Mouse (Mus musculus): ENCODE data around the gene Cadps2. TPM values are rescaled to one million over a fixed set of nuclear protein-coding genes. Genes with fewer than 3 reads are reported as not detected.

Cadps2 gene
- polyA plus RNA-seq, 2 experiments, result 0.05 to 0.07 TPM

DNA sequence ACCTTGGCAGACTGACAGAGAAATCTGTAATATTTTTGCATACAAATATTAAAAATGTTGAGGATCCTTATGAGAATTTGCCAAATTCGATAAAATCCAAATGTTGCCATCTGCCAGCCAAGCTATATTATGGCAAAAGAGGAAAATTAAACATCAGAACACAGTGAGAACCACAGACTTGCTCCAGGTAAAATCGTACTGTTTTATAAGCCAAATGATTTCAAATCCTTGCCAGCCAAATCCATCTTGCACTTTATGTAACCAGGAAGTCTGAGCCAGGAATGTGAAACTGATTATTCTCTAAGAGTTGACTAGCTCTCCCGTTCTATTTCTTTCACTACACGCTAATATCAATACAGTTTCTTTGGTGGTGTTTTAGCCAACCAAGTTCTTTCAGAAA, 269.5 kb downstream of the Cadps2 start:
- DNase-seq (ENCODE audit: low read depth in 3 of 3, low spot score in 3 of 3) (no peak), ATAC-seq (ENCODE audit: insufficient read depth) (no peak)
- H3K4me3 ChIP-seq (ENCODE audit: insufficient read depth in 1 of 2, low read depth in 2 of 2, low read length in 2 of 2), result no peak overlapping the region
- H3K4me2 ChIP-seq (ENCODE audit: low read depth), result no peak overlapping the region
- no peaks in the 10 kb centered on the region for H3K27me3 ChIP-seq (ENCODE audit: control insufficient read depth, insufficient read depth, low read length)
- no peaks in the 10 kb centered on the region for H3K9me3 ChIP-seq (ENCODE audit: control insufficient read depth, low read length)
- TF ChIP-seq EP300 (IDR thresholded peaks at IDR 0.05; ENCODE audit: low read depth) (no peak), CTCF (IDR thresholded peaks at IDR 0.05; ENCODE audit: low read depth) (no peak)
- no peaks in the 10 kb centered on the region for H3K4me1 ChIP-seq (replicated peaks; ENCODE audit: control insufficient read depth in 2 of 2, insufficient read depth in 2 of 2, low read length in 1 of 2)
- no peak overlapping the region for H3K9ac ChIP-seq (replicated peaks)
- no peaks in the 10 kb centered on the region for H3K36me3 ChIP-seq (replicated peaks; ENCODE audit: control insufficient read depth, insufficient read depth, low read depth)
- WGBS (ENCODE audit: insufficient replicate concordance), result 56% methylated on average over 4 of the region's 4 CpGs
- H3K27ac ChIP-seq, result no peak overlapping the region

DNA sequence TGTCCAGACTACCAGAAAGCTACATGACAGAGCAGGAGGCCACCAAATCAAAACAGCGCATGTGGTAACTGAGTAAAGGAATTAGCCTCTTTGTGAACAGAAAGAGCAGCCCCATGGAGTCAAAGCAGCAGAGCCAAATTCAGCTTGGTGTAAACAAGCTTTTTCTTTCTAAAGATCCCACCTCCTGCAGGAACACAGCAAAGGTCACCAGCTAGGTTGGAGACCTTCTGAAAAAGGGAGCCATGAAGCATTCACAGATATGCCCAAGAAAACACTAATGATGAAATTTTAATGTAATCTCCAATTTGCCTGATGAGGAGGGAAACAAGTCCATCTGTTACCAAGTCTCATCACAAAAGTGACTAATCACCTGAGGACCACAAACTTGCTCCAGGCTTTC, 270.5 kb downstream of the Cadps2 start:
- Histone ChIP-seq H3K9ac (replicated peaks) (no peak overlapping the region), H3K4me1 (replicated peaks; ENCODE audit: control insufficient read depth in 2 of 2, insufficient read depth in 2 of 2, low read length in 1 of 2) (no peaks in the 10 kb centered on the region), H3K36me3 (replicated peaks; ENCODE audit: control insufficient read depth, insufficient read depth, low read depth) (no peaks in the 10 kb centered on the region), H3K9me3 (ENCODE audit: control insufficient read depth, low read length) (no peaks in the 10 kb centered on the region), H3K27ac (no peak overlapping the region), H3K4me3 (ENCODE audit: insufficient read depth in 1 of 2, low read depth in 2 of 2, low read length in 2 of 2) (no peak overlapping the region), H3K4me2 (ENCODE audit: low read depth) (no peak overlapping the region), H3K27me3 (ENCODE audit: control insufficient read depth, insufficient read depth, low read length) (no peaks in the 10 kb centered on the region)
- TF ChIP-seq CTCF (IDR thresholded peaks at IDR 0.05; ENCODE audit: low read depth) (no peak), EP300 (IDR thresholded peaks at IDR 0.05; ENCODE audit: low read depth) (no peak)
- no peak for ATAC-seq (ENCODE audit: insufficient read depth)
- WGBS (ENCODE audit: insufficient replicate concordance), result 62% methylated on average over 1 of the region's 1 CpGs
- DNase-seq (ENCODE audit: low read depth in 3 of 3, low spot score in 3 of 3), result no peak

DNA sequence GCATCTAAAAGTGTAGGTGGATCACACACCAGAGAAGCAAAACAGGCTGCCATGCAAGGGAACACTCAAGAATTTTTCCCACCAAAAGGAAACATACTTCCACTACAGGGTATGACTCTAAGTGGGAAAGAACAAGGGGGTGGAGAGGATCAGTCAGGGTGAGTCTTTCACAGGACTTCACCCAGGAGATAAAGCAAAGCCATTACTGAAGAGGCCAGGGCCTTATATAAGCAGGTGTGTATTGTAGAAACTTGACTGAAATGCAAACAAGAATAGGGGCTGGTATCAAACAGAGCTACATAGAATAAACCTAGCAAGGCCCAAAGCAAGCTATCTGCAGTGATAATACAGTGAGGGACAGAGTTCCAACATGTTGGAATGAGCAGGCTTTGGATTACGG, 271.6 kb downstream of the Cadps2 start:
- Histone ChIP-seq H3K36me3 (replicated peaks; ENCODE audit: control insufficient read depth, insufficient read depth, low read depth) (no peaks in the 10 kb centered on the region), H3K27ac (no peak overlapping the region), H3K4me3 (ENCODE audit: insufficient read depth in 1 of 2, low read depth in 2 of 2, low read length in 2 of 2) (no peak overlapping the region), H3K27me3 (ENCODE audit: control insufficient read depth, insufficient read depth, low read length) (no peaks in the 10 kb centered on the region), H3K9ac (replicated peaks) (no peak overlapping the region), H3K4me2 (ENCODE audit: low read depth) (no peak overlapping the region), H3K9me3 (ENCODE audit: control insufficient read depth, low read length) (no peaks in the 10 kb centered on the region), H3K4me1 (replicated peaks; ENCODE audit: control insufficient read depth in 2 of 2, insufficient read depth in 2 of 2, low read length in 1 of 2) (no peaks in the 10 kb centered on the region)
- ATAC-seq (ENCODE audit: insufficient read depth), result no peak
- TF ChIP-seq CTCF (IDR thresholded peaks at IDR 0.05; ENCODE audit: low read depth) (no peak), EP300 (IDR thresholded peaks at IDR 0.05; ENCODE audit: low read depth) (no peak)
- 58% methylated on average over 1 of the region's 1 CpGs for WGBS (ENCODE audit: insufficient replicate concordance)
- no peak for DNase-seq (ENCODE audit: low read depth in 3 of 3, low spot score in 3 of 3)

DNA sequence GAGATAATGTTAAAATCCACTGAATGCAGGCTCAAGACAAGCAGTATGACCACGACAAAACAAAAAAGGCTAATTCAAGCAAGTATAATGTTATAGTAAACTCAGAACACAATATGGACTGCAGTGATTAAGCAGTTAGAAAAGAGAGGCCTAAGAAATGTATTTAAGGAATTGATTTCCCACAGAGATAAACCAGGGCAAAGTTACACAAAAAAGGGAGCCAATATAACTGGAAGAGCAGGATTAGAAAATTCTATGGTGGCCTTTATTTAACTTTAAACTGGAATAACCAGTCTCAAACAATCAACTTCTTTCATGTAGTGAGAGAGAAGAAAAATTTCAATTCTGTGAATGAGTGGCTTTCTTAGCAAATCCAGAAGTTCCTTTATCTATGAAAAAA, 289.3 kb downstream of the Cadps2 start:
- no peak overlapping the region for H3K4me3 ChIP-seq (ENCODE audit: insufficient read depth in 1 of 2, low read depth in 2 of 2, low read length in 2 of 2)
- no peaks in the 10 kb centered on the region for H3K27me3 ChIP-seq (ENCODE audit: control insufficient read depth, insufficient read depth, low read length)
- H3K27ac ChIP-seq, result no peak overlapping the region
- DNase-seq (ENCODE audit: low read depth in 3 of 3, low spot score in 3 of 3) (no peak), ATAC-seq (ENCODE audit: insufficient read depth) (no peak)
- no peak overlapping the region for H3K9ac ChIP-seq (replicated peaks)
- H3K4me2 ChIP-seq (ENCODE audit: low read depth), result no peak overlapping the region
- no peaks in the 10 kb centered on the region for H3K4me1 ChIP-seq (replicated peaks; ENCODE audit: control insufficient read depth in 2 of 2, insufficient read depth in 2 of 2, low read length in 1 of 2)
- WGBS (ENCODE audit: insufficient replicate concordance), result 59% methylated on average over 1 of the region's 1 CpGs
- H3K36me3 ChIP-seq (replicated peaks; ENCODE audit: control insufficient read depth, insufficient read depth, low read depth), result no peaks in the 10 kb centered on the region
- no peaks in the 10 kb centered on the region for H3K9me3 ChIP-seq (ENCODE audit: control insufficient read depth, low read length)
- no peak for TF ChIP-seq CTCF (IDR thresholded peaks at IDR 0.05; ENCODE audit: low read depth)
- TF ChIP-seq EP300 (IDR thresholded peaks at IDR 0.05; ENCODE audit: low read depth), result no peak

DNA sequence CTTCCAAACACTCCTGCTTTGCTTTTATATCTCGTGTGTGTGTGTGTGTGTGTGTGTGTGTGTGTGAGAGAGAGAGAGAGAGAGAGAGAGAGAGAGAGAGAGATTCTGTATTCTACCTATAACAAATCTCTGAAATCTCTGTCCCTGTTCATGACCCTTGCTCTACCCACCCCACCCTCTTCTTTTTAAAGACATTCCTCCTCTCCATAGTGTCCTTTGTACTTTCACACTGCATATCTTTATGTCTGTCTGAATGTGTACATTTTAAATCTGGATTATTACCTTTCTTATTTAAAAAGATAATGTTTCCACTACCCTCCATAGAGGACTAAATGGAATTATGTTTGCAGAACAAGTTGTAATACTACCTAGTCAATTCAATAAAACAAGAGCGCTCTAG, 315.5 kb downstream of the Cadps2 start:
- WGBS (ENCODE audit: insufficient replicate concordance), result 68% methylated on average over 2 of the region's 2 CpGs
- ATAC-seq (ENCODE audit: insufficient read depth), result no peak
- TF ChIP-seq CTCF (IDR thresholded peaks at IDR 0.05; ENCODE audit: low read depth) (no peak), EP300 (IDR thresholded peaks at IDR 0.05; ENCODE audit: low read depth) (no peak)

More for the DNA sequence above, 315.5 kb downstream of the Cadps2 start:
- Histone ChIP-seq H3K4me3 (ENCODE audit: insufficient read depth in 1 of 2, low read depth in 2 of 2, low read length in 2 of 2) (no peak overlapping the region), H3K27me3 (ENCODE audit: control insufficient read depth, insufficient read depth, low read length) (no peaks in the 10 kb centered on the region), H3K36me3 (replicated peaks; ENCODE audit: control insufficient read depth, insufficient read depth, low read depth) (no peaks in the 10 kb centered on the region), H3K9ac (replicated peaks) (no peak overlapping the region), H3K9me3 (ENCODE audit: control insufficient read depth, low read length) (no peaks in the 10 kb centered on the region), H3K27ac (no peak overlapping the region), H3K4me2 (ENCODE audit: low read depth) (no peak overlapping the region), H3K4me1 (replicated peaks; ENCODE audit: control insufficient read depth in 2 of 2, insufficient read depth in 2 of 2, low read length in 1 of 2) (no peaks in the 10 kb centered on the region)
- DNase-seq (ENCODE audit: low read depth in 3 of 3, low spot score in 3 of 3), result no peak
